Mouse (Mus musculus): ENCODE measurements around the gene Purb. TPM values are rescaled to one million over a fixed set of nuclear protein-coding genes. Genes with fewer than 3 reads are reported as not detected.
"Not testable (repeated sequence)": the region's sequence is repeated elsewhere in the genome, so short reads cannot be mapped to it uniquely, and the experiment has no call there.

Purb gene
- polyA plus RNA-seq, 1 experiment from 2014 or later, result 21.6 TPM

DNA sequence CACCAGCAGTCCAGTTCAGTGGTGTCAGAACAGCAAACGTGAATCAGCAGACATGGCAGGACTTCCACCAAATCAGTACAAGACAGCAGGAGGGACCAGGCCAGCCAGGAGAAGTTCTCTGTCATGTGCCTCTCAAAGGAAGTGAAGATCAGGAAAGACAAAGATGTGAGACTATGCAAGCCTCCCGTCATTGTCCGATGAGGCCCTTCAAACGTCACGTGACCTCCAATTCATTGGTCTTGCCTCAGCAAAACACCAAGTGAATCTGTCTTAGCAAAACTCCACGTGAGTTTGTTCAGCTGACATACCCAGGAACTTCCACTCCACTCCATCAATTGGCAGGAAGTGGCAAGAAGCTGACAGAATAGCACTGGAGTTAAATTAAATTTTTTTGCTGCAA, 19.6 kb downstream of the Purb start:
- Histone ChIP-seq H3K4me2 (replicated peaks; ENCODE audit: low read depth) (no peak overlapping the region), H3K9me3 (ENCODE audit: control insufficient read depth) (no peaks in the 10 kb centered on the region), H3K27me3 (replicated peaks; ENCODE audit: control insufficient read depth, insufficient read depth, low read length) (no peaks in the 10 kb centered on the region), H3K4me3 (ENCODE audit: low read depth, low read length) (no peak overlapping the region), H3K9ac (ENCODE audit: low read depth, low read length) (no peak overlapping the region), H3K27ac (ENCODE audit: low read depth, low read length) (no peak overlapping the region), H3K4me1 (replicated peaks; ENCODE audit: control insufficient read depth, insufficient read depth, low read length) (no peaks in the 10 kb centered on the region), H3K36me3 (ENCODE audit: control insufficient read depth, insufficient read depth) (no peaks in the 10 kb centered on the region)
- ATAC-seq, result no peak
- WGBS, result 70% methylated on average over 6 of the region's 6 CpGs
- no peak for TF ChIP-seq CTCF (IDR thresholded peaks at IDR 0.05; ENCODE audit: low read depth)

DNA sequence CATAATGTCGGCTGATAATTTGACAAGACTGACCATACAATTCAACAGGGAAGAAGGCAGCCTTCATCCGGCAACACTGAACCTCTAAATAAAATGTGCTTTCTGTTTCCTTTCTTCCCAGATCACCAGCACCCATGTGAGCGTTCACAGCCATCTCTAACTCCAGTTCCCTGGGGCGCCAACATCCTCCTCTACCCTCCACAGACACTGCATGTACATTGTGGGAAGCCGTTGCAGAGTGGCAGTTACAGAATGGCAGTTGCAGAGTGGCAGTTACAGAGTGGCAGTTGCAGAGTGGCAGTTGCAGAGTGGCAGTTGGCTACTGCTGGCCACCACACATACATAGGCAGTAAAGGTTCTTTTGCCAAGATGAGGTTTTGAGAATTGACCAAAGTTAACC, 27.6 kb downstream of the Purb start:
- H3K9me3 ChIP-seq (ENCODE audit: control insufficient read depth); ATAC-seq; H3K36me3 ChIP-seq (ENCODE audit: control insufficient read depth, insufficient read depth); H3K4me2 ChIP-seq (replicated peaks; ENCODE audit: low read depth); H3K27me3 ChIP-seq (replicated peaks; ENCODE audit: control insufficient read depth, insufficient read depth, low read length); H3K27ac ChIP-seq (ENCODE audit: low read depth, low read length); H3K9ac ChIP-seq (ENCODE audit: low read depth, low read length); H3K4me3 ChIP-seq (ENCODE audit: low read depth, low read length); H3K4me1 ChIP-seq (replicated peaks; ENCODE audit: control insufficient read depth, insufficient read depth, low read length): not testable (repeated sequence)
- WGBS, result 93% methylated on average over 5 of the region's 5 CpGs

GRCm38 (mm10) chr11:6447493-6447892, 28.2 kb downstream of the Purb start:
- H3K27me3 ChIP-seq (replicated peaks; ENCODE audit: control insufficient read depth, insufficient read depth, low read length), result no peaks in the 10 kb centered on the region
- H3K36me3 ChIP-seq (ENCODE audit: control insufficient read depth, insufficient read depth), result no peaks in the 10 kb centered on the region
- no peak for ATAC-seq
- no peak overlapping the region for H3K4me3 ChIP-seq (ENCODE audit: low read depth, low read length)
- no peak overlapping the region for H3K4me2 ChIP-seq (replicated peaks; ENCODE audit: low read depth)
- WGBS, result 70% methylated on average over 4 of the region's 4 CpGs
- no peak for TF ChIP-seq CTCF (IDR thresholded peaks at IDR 0.05; ENCODE audit: low read depth)
- no peak overlapping the region for H3K9ac ChIP-seq (ENCODE audit: low read depth, low read length)
- no peaks in the 10 kb centered on the region for H3K4me1 ChIP-seq (replicated peaks; ENCODE audit: control insufficient read depth, insufficient read depth, low read length)
- H3K27ac ChIP-seq (ENCODE audit: low read depth, low read length), result no peak overlapping the region
- H3K9me3 ChIP-seq (ENCODE audit: control insufficient read depth), result no peaks in the 10 kb centered on the region

- 83% methylated on average over 7 of the region's 7 CpGs for WGBS
- Histone ChIP-seq H3K9ac (ENCODE audit: low read depth, low read length) (no peak overlapping the region), H3K9me3 (ENCODE audit: control insufficient read depth) (no peaks in the 10 kb centered on the region), H3K4me1 (replicated peaks; ENCODE audit: control insufficient read depth, insufficient read depth, low read length) (no peaks in the 10 kb centered on the region), H3K4me3 (ENCODE audit: low read depth, low read length) (no peak overlapping the region), H3K4me2 (replicated peaks; ENCODE audit: low read depth) (no peak overlapping the region), H3K27ac (ENCODE audit: low read depth, low read length) (no peak overlapping the region), H3K27me3 (replicated peaks; ENCODE audit: control insufficient read depth, insufficient read depth, low read length) (no peaks in the 10 kb centered on the region), H3K36me3 (ENCODE audit: control insufficient read depth, insufficient read depth) (no peaks in the 10 kb centered on the region)
- no peak for ATAC-seq
- TF ChIP-seq CTCF (IDR thresholded peaks at IDR 0.05; ENCODE audit: low read depth), result no peak
Observed at GRCm38 (mm10) chr11:6445951-6446350, 29.8 kb downstream of the Purb start.

DNA sequence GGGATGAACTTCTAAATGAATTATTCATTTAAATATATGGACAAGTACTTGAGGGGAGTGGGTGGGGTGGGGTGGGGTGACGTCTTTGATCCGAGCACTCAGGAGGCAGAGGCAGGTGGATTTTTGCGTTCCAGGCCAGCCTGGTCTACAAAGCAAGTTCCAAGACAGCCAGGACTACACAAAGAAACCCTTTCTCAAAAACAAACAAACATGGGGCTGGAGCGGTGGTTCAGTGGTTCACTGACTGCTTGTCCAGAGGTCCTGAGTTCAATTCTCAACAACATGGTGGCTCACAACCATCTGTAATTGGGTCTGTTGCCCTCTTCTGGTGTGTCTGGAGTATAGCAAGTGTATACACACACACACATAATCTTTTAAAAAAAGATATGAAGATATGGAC, 30.3 kb downstream of the Purb start:
- Histone ChIP-seq H3K9ac (ENCODE audit: low read depth, low read length) (no peak overlapping the region), H3K36me3 (ENCODE audit: control insufficient read depth, insufficient read depth) (no peaks in the 10 kb centered on the region), H3K9me3 (ENCODE audit: control insufficient read depth) (no peaks in the 10 kb centered on the region), H3K4me1 (replicated peaks; ENCODE audit: control insufficient read depth, insufficient read depth, low read length) (no peaks in the 10 kb centered on the region), H3K27ac (ENCODE audit: low read depth, low read length) (no peak overlapping the region), H3K27me3 (replicated peaks; ENCODE audit: control insufficient read depth, insufficient read depth, low read length) (no peaks in the 10 kb centered on the region), H3K4me2 (replicated peaks; ENCODE audit: low read depth) (0 out of 2 replicates have a peak overlapping the region, but pooled peaks have one; percentile 54), H3K4me3 (ENCODE audit: low read depth, low read length) (no peak overlapping the region)
- TF ChIP-seq CTCF (IDR thresholded peaks at IDR 0.05; ENCODE audit: low read depth), result peak; percentile 28
- WGBS, result 72% methylated on average over 4 of the region's 4 CpGs
- ATAC-seq, result no peak

DNA sequence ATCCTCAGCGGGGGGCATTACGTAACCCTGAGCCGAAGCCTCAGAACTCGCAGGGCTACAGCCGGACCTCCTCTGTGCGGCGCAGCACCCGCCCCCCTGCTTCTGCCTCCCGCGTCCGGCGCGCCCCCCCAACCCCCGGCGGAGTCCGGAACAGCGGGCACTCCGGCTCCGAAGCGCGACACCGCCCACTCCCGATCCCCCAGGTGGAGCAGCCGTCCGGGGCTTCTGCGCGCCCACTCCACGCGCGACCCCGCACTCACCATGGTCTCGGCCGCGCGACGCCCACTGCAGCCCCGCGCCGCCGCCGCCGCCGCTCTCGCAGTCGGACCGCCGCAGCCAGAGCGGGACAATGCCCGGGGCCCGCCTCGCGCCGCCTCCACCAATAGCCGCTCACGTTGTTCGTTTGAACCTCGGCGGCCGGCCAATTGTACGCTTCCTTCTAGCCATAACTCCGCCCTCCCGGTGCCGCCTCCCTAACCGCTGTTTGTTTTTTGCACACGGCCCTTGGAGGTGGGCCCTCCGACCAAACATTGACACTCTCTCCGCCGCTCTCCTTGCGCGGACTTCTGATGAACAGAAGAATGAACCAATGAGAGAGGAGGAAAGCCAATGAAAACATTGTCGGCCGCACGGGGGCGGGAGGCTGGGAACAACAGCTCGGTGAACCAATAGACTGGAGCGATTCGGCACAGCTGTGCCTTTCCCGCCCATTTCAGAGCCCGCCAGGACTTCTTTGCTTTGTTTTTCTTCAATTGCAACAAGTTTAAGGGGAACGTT, 31.5 kb downstream of the Purb start, which contains the start of gene H2afv:
Gene H2afv, minus strand, starts transcription at position 367 of the 777 bp plus-strand sequence.
- ATAC-seq, result peak; percentile 97
- TF ChIP-seq CTCF (IDR thresholded peaks at IDR 0.05; ENCODE audit: low read depth), result peak; percentile 61
- under 1% methylated on average over 72 of the region's 80 CpGs for WGBS
- H3K27me3 ChIP-seq (replicated peaks; ENCODE audit: control insufficient read depth, insufficient read depth, low read length), result no peaks in the 10 kb centered on the region
- no peaks in the 10 kb centered on the region for H3K36me3 ChIP-seq (ENCODE audit: control insufficient read depth, insufficient read depth)
- H3K9ac ChIP-seq (ENCODE audit: low read depth, low read length), result peak within 1 kb of the TSS; percentile 66
- H3K9me3 ChIP-seq (ENCODE audit: control insufficient read depth), result no peaks in the 10 kb centered on the region
- no peaks in the 10 kb centered on the region for H3K4me1 ChIP-seq (replicated peaks; ENCODE audit: control insufficient read depth, insufficient read depth, low read length)
- peak within 1 kb of the TSS; percentile 71 for H3K4me3 ChIP-seq (ENCODE audit: low read depth, low read length)
- peak within 1 kb of the TSS; percentile 58 for H3K4me2 ChIP-seq (replicated peaks; ENCODE audit: low read depth)
- peak within 1 kb of the TSS; percentile 90 for H3K27ac ChIP-seq (ENCODE audit: low read depth, low read length)

All from intestine, postnatal 0 days (tissue).